Mouse (Mus musculus): ENCODE measurements around the gene Anxa6. TPM values are rescaled to one million over a fixed set of nuclear protein-coding genes. Genes with fewer than 3 reads are reported as not detected.
"Not testable (repeated sequence)": the region's sequence is repeated elsewhere in the genome, so short reads cannot be mapped to it uniquely, and the experiment has no call there.

The Anxa6 gene
- polyA plus RNA-seq, 1 experiment, result 47.6 TPM

DNA sequence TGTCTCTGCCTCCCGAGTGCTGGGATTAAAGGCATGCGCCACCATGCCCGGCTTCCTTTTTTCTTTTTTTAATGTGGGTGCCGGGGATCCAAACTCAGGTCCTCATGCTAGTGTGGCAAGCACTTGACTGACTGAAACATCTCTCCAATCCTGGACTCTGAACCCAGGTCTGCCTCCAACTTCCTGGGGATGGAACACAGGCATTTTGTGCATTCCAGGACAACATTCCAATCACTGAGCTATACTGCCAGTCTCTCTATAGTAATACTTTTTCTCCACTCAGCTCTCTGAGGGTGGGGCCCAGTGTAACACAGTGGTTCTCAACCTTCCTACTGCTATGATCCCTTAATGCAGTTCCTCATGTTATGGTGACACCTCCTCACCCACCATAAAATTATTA is 58.6 kb downstream of the Anxa6 start:
- DNase-seq (ENCODE audit: low read depth), result no peak
- TF ChIP-seq POLR2A (IDR thresholded peaks at IDR 0.05; ENCODE audit: borderline replicate concordance, extremely low read depth, insufficient read depth, insufficient read length, poor library complexity, severe bottlenecking) (no peak), CTCF (IDR thresholded peaks at IDR 0.05; ENCODE audit: borderline replicate concordance, extremely low read depth, insufficient read depth, insufficient read length) (no peak)

- TF ChIP-seq CTCF (IDR thresholded peaks at IDR 0.05; ENCODE audit: borderline replicate concordance, extremely low read depth, insufficient read depth, insufficient read length), result no peak
- no peak for TF ChIP-seq POLR2A (IDR thresholded peaks at IDR 0.05; ENCODE audit: borderline replicate concordance, extremely low read depth, insufficient read depth, insufficient read length, poor library complexity, severe bottlenecking)
- DNase-seq (ENCODE audit: low read depth), result peak; percentile 78
These were observed 59.6 kb downstream of the Anxa6 start for GRCm38 (mm10) chr11:54973481-54974212.

DNA sequence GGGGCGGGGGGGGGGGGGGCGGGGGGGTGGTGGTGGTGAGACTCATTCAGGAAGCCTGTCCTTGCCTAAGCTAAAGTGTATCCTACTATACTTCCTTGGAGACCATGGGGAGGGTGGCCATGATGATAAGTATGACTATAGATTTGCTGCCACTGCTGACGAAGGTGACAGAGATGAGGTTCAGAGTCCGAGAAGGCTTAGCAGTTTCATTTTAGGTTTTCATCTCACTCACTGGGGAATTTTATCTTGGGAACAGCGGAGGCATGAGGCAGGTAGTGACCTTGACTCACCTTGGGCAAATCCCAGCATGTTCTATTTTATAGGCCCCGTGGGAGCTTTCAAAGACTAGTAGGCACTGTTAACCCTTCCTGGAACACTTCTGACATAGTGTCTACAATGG is 60.5 kb downstream of the Anxa6 start:
- TF ChIP-seq CTCF (IDR thresholded peaks at IDR 0.05; ENCODE audit: borderline replicate concordance, extremely low read depth, insufficient read depth, insufficient read length), result no peak
- no peak for DNase-seq (ENCODE audit: low read depth)

GRCm38 (mm10) chr11:54972049-54972723 is 61.1 kb downstream of the Anxa6 start:
- DNase-seq (ENCODE audit: low read depth), result no peak
- TF ChIP-seq CTCF (IDR thresholded peaks at IDR 0.05; ENCODE audit: borderline replicate concordance, extremely low read depth, insufficient read depth, insufficient read length), result no peak
- no peak for TF ChIP-seq POLR2A (IDR thresholded peaks at IDR 0.05; ENCODE audit: borderline replicate concordance, extremely low read depth, insufficient read depth, insufficient read length, poor library complexity, severe bottlenecking)

DNA sequence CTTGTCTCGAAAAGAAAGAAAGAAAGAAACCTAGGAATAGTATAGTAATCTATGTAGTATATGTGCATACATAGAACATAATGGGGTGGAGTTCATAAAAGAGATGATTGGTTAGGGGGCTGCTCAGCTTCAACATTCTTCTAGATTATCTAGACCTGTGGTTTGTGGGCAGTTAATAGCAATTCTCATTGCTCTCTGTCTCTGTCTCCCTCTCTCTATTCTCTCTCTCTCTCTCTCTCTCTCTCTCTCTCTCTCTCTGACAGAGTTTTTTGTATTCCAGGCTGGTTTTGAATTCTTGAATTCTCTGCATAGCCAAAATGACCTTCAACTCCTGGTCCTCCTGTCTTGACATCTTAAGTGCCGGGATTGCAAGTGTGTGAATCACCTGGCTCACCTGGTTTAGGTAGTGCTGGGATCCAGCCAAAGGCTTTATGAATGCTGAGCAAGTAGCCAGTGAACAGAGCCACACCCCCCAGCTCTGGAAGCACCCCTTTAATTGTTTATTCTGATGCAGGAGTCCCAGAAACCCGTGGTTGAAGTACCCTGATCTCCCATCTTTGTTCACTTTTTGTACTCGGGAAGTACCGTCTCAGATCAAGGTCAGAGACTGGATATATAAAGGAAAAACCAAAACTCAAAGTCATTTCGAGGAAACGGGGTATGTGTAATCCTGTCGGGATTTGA is 61.7 kb downstream of the Anxa6 start:
- TF ChIP-seq CTCF (IDR thresholded peaks at IDR 0.05; ENCODE audit: borderline replicate concordance, extremely low read depth, insufficient read depth, insufficient read length) (no peak), POLR2A (IDR thresholded peaks at IDR 0.05; ENCODE audit: borderline replicate concordance, extremely low read depth, insufficient read depth, insufficient read length, poor library complexity, severe bottlenecking) (no peak)
- DNase-seq (ENCODE audit: low read depth), result no peak

DNA sequence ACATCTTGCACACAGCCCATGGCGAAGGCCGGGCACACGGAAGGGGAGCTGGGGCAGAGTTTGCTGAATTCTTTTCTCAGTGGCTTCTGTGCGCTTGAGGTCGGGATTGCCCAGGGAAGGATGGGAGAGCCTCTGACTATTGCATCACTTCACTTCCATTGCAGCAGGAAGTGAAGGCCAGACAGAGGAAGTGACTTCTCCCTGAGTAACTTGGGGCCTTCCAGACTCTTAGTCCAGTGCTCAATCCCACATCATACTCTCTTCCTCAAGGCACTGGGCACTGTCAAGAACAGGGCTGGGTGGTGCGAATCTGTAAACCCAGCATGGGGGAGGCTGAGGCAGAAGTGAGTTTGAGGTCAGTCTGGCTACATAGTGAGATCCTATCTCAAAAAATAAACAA is 68.0 kb downstream of the Anxa6 start:
- DNase-seq (ENCODE audit: low read depth), result no peak
- no peak for TF ChIP-seq CTCF (IDR thresholded peaks at IDR 0.05; ENCODE audit: borderline replicate concordance, extremely low read depth, insufficient read depth, insufficient read length)
- TF ChIP-seq POLR2A (IDR thresholded peaks at IDR 0.05; ENCODE audit: borderline replicate concordance, extremely low read depth, insufficient read depth, insufficient read length, poor library complexity, severe bottlenecking), result no peak

- TF ChIP-seq CTCF (IDR thresholded peaks at IDR 0.05; ENCODE audit: borderline replicate concordance, extremely low read depth, insufficient read depth, insufficient read length), result no peak
- no peak for TF ChIP-seq POLR2A (IDR thresholded peaks at IDR 0.05; ENCODE audit: borderline replicate concordance, extremely low read depth, insufficient read depth, insufficient read length, poor library complexity, severe bottlenecking)
- DNase-seq (ENCODE audit: low read depth), result peak; percentile 7
These were observed 70.4 kb downstream of the Anxa6 start, which contains the start of gene Tnip1 for GRCm38 (mm10) chr11:54962810-54963209. TSS of gene Tnip1 (minus strand) at chr11:54962917.

DNA sequence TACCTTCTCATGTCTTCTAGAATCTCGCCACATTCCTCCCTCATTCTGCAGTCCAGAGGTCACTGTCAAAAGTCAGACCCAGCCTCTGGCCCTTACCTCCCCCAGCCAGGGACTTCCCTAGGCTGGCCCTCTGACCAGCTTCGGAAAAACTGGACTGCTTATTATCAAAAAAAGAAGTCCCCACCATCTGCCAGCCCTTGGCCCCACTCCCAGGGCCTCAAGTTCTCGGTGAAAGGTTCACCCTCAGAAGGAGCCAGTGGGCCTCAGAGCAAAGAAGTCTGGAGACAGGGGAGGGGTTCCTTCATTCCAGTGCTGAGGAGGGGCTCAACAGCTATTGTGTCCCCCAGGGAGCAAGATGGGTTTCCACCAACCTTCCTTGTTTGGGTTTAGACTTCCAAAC is 71.3 kb downstream of the Anxa6 start:
- no peak for TF ChIP-seq POLR2A (IDR thresholded peaks at IDR 0.05; ENCODE audit: borderline replicate concordance, extremely low read depth, insufficient read depth, insufficient read length, poor library complexity, severe bottlenecking)
- TF ChIP-seq CTCF (IDR thresholded peaks at IDR 0.05; ENCODE audit: borderline replicate concordance, extremely low read depth, insufficient read depth, insufficient read length), result no peak
- no peak for DNase-seq (ENCODE audit: low read depth)

DNA sequence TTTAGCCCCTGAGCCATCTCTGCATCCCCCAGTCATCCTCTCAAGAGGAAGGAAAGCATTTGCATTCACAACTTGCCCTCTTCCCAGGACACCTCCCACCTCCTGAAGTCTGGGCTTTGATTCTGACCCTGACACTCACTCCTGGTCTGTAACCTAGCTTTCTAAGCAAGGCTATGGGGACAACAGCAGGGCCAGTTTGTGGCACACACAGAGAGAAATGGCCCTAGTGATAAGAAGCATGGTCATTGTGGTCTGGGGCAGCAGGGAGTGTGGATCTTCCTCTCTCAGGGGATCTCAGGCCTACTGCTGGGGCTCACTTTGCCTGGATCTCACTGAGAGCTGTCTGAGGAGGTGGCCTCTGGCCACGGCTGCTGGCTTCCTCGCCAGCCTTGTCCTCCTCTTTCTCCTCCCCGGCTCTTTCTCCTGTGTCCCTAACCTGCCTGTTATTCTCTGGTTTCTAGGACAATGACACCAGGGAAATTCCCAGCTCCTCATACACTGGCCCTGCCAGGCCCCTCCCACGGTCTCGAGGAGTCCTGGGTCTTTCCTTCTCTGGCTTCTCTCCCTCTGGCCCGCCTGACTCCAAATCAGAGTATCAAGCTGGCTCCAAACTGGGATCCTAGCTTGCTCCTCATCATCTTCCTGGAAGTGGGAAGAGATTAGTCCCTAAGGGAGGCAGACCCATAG is 71.9 kb downstream of the Anxa6 start:
- TF ChIP-seq CTCF (IDR thresholded peaks at IDR 0.05; ENCODE audit: borderline replicate concordance, extremely low read depth, insufficient read depth, insufficient read length) (no peak), POLR2A (IDR thresholded peaks at IDR 0.05; ENCODE audit: borderline replicate concordance, extremely low read depth, insufficient read depth, insufficient read length, poor library complexity, severe bottlenecking) (no peak)
- no peak for DNase-seq (ENCODE audit: low read depth)

GRCm38 (mm10) chr11:54960251-54960650 is 73.0 kb downstream of the Anxa6 start:
- DNase-seq (ENCODE audit: low read depth), result no peak

GRCm38 (mm10) chr11:54958571-54959073 is 74.6 kb downstream of the Anxa6 start:
- no peak for DNase-seq (ENCODE audit: low read depth)

More at GRCm38 (mm10) chr11:54960251-54960650, 73.0 kb downstream of the Anxa6 start:
- TF ChIP-seq POLR2A (IDR thresholded peaks at IDR 0.05; ENCODE audit: borderline replicate concordance, extremely low read depth, insufficient read depth, insufficient read length, poor library complexity, severe bottlenecking), result no peak
- TF ChIP-seq CTCF (IDR thresholded peaks at IDR 0.05; ENCODE audit: borderline replicate concordance, extremely low read depth, insufficient read depth, insufficient read length), result no peak

GRCm38 (mm10) chr11:54957708-54958107 is 75.5 kb downstream of the Anxa6 start:
- DNase-seq (ENCODE audit: low read depth), result not testable (repeated sequence)

More at GRCm38 (mm10) chr11:54958571-54959073, 74.6 kb downstream of the Anxa6 start:
- TF ChIP-seq POLR2A (IDR thresholded peaks at IDR 0.05; ENCODE audit: borderline replicate concordance, extremely low read depth, insufficient read depth, insufficient read length, poor library complexity, severe bottlenecking), result no peak
- no peak for TF ChIP-seq CTCF (IDR thresholded peaks at IDR 0.05; ENCODE audit: borderline replicate concordance, extremely low read depth, insufficient read depth, insufficient read length)
